Mouse (Mus musculus) heart, adult 2 months (tissue): ENCODE results near the gene Ube2v1. TPM values are rescaled to one million over a fixed set of nuclear protein-coding genes. Genes with fewer than 3 reads are reported as not detected.

ENCODE experiments used
- DNase-seq, 2 experiments: peaks; one replicate each; pipeline ENCODE4 v3.0.0; 2021
- H3K27ac ChIP-seq: fragments of 200-600 bp; 2 replicates; pipeline ENCODE4 v1.8.1; 2022
- H3K27me3 ChIP-seq: fragments of 200-500 bp; 2 replicates; pipeline ENCODE4 v1.6.1; 2012; ENCODE audit warnings: mild to moderate bottlenecking, low read length, inconsistent platforms, mixed read lengths; ENCODE audit not compliant: control insufficient read depth, insufficient read depth
- H3K36me3 ChIP-seq: fragments of 200-500 bp; 2 replicates; pipeline ENCODE4 v1.6.1; 2012; ENCODE audit warnings: low read length, inconsistent platforms; ENCODE audit not compliant: control insufficient read depth, insufficient read depth
- H3K4me1 ChIP-seq: fragments of 200-500 bp; 2 replicates; pipeline ENCODE4 v1.6.1; 2011; ENCODE audit warnings: low read length; ENCODE audit not compliant: control insufficient read depth, insufficient read depth
- H3K4me3 ChIP-seq: fragments of 200-600 bp; 2 replicates; pipeline ENCODE4 v1.8.1; 2022
- H3K79me2 ChIP-seq: fragments of 200-500 bp; replicated peaks from 2 replicates; pipeline ENCODE4 v1.6.1; 2012; ENCODE audit warnings: mild to moderate bottlenecking, inconsistent platforms, low read length, moderate library complexity, mixed read lengths; ENCODE audit not compliant: control insufficient read depth, insufficient read depth
- H3K9ac ChIP-seq: fragments of 200-500 bp; 2 replicates; pipeline ENCODE4 v1.6.1; 2012; ENCODE audit warnings: low read depth, mild to moderate bottlenecking, control low read depth, inconsistent platforms, low read length, mixed read lengths
- CTCF ChIP-seq: fragments of 200-600 bp; IDR thresholded peaks from 2 replicates; pipeline ENCODE4 v1.8.1; 2022; ENCODE audit warnings: antibody characterized with exemption, mild to moderate bottlenecking, moderate library complexity
- EP300 ChIP-seq: fragments of 200-500 bp; IDR thresholded peaks from 2 replicates; pipeline ENCODE4 v1.6.1; 2011; ENCODE audit warnings: low read depth, low read length, control low read depth; ENCODE audit not compliant: insufficient read depth
- POLR2A ChIP-seq: fragments of 200-500 bp; IDR thresholded peaks from 2 replicates; pipeline ENCODE4 v1.6.1; 2011; ENCODE audit warnings: mild to moderate bottlenecking, low read depth, low read length, control low read depth; ENCODE audit not compliant: insufficient read depth
- WGBS: fragments of 180-500 bp; shearing (Covaris S2); methylation state at CpG from one replicate; pipeline ENCODE4 v1.1.7; 2018; 5-methylcytosine and 5-hydroxymethylcytosine counted together
- intact Hi-C: fragments of 180-260 bp; cut with DNase I; formaldehyde crosslinking; loops from one replicate; pipeline ENCODE4 v1.15.1; 2025
- polyA plus RNA-seq: library from polyadenylated mRNA; depleted of rRNA; stranded (reverse); fragments of >200 nt; gene quantifications from 2 replicates; pipeline ENCODE4 v1.2.3, GENCODE M21; 2012
- total RNA-seq, 2 experiments: library from RNA; stranded (reverse); gene quantifications; 2 replicates each; pipeline ENCODE4 v1.2.3; 2021

Ube2v1 gene
- total and polyA plus RNA-seq, 3 experiments, result 101 to 121 (median 118) TPM

- no peak for DNase-seq
- WGBS, result 45% methylated on average over 9 of the region's 9 CpGs
- Histone ChIP-seq H3K79me2 (no peaks in the 10 kb centered on the region), H3K4me3 (no peak overlapping the region), H3K27ac (no peak overlapping the region; the same call in 1 of the 2 replicates), H3K36me3 (no peaks in the 10 kb centered on the region), H3K27me3 (no peaks in the 10 kb centered on the region), H3K9ac (no peak overlapping the region), H3K4me1 (peaks cover 18% of the 10 kb centered on the region)
- intact Hi-C loops, result no loop called here
- TF ChIP-seq EP300 (no peak), CTCF (no peak), POLR2A (no peak)
These were observed 63.8 kb downstream of the Ube2v1 start for GRCm38 (mm10) chr2:167568112-167568511.

- Histone ChIP-seq H3K36me3 (no peaks in the 10 kb centered on the region), H3K27me3 (no peaks in the 10 kb centered on the region), H3K27ac (peak overlapping the region; percentile 88), H3K4me3 (peak overlapping the region; percentile 33; the same call in 1 of the 2 replicates), H3K9ac (peak overlapping the region; percentile 83), H3K79me2 (no peaks in the 10 kb centered on the region), H3K4me1 (peaks cover 18% of the 10 kb centered on the region)
- 33% methylated on average over 19 of the region's 19 CpGs for WGBS
- peak; percentile 46 for TF ChIP-seq CTCF
- TF ChIP-seq EP300, result 0 out of 2 replicates have a peak, but pooled peaks have one; percentile 51
- peak; percentile 38; the same call in 1 of the 2 replicates for TF ChIP-seq POLR2A
- intact Hi-C loops, result loop anchor here (2.0 kb wide), 1 partner anchor 23 kb away; no protein-coding TSS in a partner anchor
- DNase-seq, result peak; percentile 77 to 84
These were observed 66.2 kb downstream of the Ube2v1 start for GRCm38 (mm10) chr2:167565682-167566081.

- Histone ChIP-seq H3K9ac (no peak overlapping the region), H3K36me3 (no peaks in the 10 kb centered on the region), H3K4me1 (peaks cover 14% of the 10 kb centered on the region), H3K79me2 (no peaks in the 10 kb centered on the region), H3K27ac (peak overlapping the region; percentile 88), H3K27me3 (no peaks in the 10 kb centered on the region), H3K4me3 (0 out of 2 replicates have a peak overlapping the region, but pooled peaks have one; percentile 33)
- DNase-seq, result no peak
- intact Hi-C loops, result loop anchor here (2.0 kb wide), 1 partner anchor 22 kb away; no protein-coding TSS in a partner anchor
- 53% methylated on average over 3 of the region's 3 CpGs for WGBS
- TF ChIP-seq POLR2A (no peak), CTCF (no peak), EP300 (no peak)
These were observed 66.6 kb downstream of the Ube2v1 start for GRCm38 (mm10) chr2:167565312-167565656.

GRCm38 (mm10) chr2:167564551-167565311, 67.2 kb downstream of the Ube2v1 start:
- Histone ChIP-seq H3K9ac (no peak overlapping the region), H3K27me3 (no peaks in the 10 kb centered on the region), H3K27ac (no peak overlapping the region; the same call in 1 of the 2 replicates), H3K4me1 (peaks cover 10% of the 10 kb centered on the region), H3K79me2 (no peaks in the 10 kb centered on the region), H3K36me3 (no peaks in the 10 kb centered on the region), H3K4me3 (no peak overlapping the region)
- 82% methylated on average over 13 of the region's 13 CpGs for WGBS
- no peak for DNase-seq
- intact Hi-C loops, result loop anchor here (2.0 to 5.0 kb wide), 2 partner anchors 22 to 33 kb away; no protein-coding TSS in a partner anchor
- TF ChIP-seq CTCF, result no peak
- TF ChIP-seq EP300, result no peak
- TF ChIP-seq POLR2A, result no peak

GRCm38 (mm10) chr2:167563703-167564102, 68.2 kb downstream of the Ube2v1 start:
- Histone ChIP-seq H3K27ac (no peak overlapping the region), H3K9ac (no peak overlapping the region), H3K36me3 (no peaks in the 10 kb centered on the region), H3K4me3 (no peak overlapping the region), H3K4me1 (peaks cover 10% of the 10 kb centered on the region), H3K27me3 (no peaks in the 10 kb centered on the region), H3K79me2 (no peaks in the 10 kb centered on the region)
- DNase-seq, result no peak
- TF ChIP-seq EP300 (no peak), POLR2A (no peak), CTCF (no peak)
- 71% methylated on average over 12 of the region's 12 CpGs for WGBS
- intact Hi-C loops, result loop anchor here (2.0 to 5.0 kb wide), 2 partner anchors 21 to 34 kb away; no protein-coding TSS in a partner anchor

- H3K36me3 ChIP-seq, result no peaks in the 10 kb centered on the region
- TF ChIP-seq CTCF, result no peak
- no peak for TF ChIP-seq EP300
- no peak overlapping the region for H3K27ac ChIP-seq
- H3K79me2 ChIP-seq, result no peaks in the 10 kb centered on the region
- DNase-seq, result no peak
- intact Hi-C loops, result loop anchor here (5.0 kb wide), 1 partner anchor 34 kb away; no protein-coding TSS in a partner anchor
- 72% methylated on average over 5 of the region's 5 CpGs for WGBS
- H3K4me3 ChIP-seq, result no peak overlapping the region
- peaks cover 6% of the 10 kb centered on the region for H3K4me1 ChIP-seq
- no peaks in the 10 kb centered on the region for H3K27me3 ChIP-seq
- no peak overlapping the region for H3K9ac ChIP-seq
These were observed 68.9 kb downstream of the Ube2v1 start for GRCm38 (mm10) chr2:167563035-167563434.
